Mouse (Mus musculus): ENCODE measurements around the gene Ifi35. TPM values are rescaled to one million over a fixed set of nuclear protein-coding genes. Genes with fewer than 3 reads are reported as not detected.
"Not testable (repeated sequence)": the region's sequence is repeated elsewhere in the genome, so short reads cannot be mapped to it uniquely, and the experiment has no call there.

The Ifi35 gene
- polyA plus RNA-seq, 1 experiment from 2014 or later = 5.0 TPM

- Histone ChIP-seq H3K9ac (ENCODE audit: low read depth, low read length) (peak within 1 kb of the TSS; percentile 92), H3K9me3 (ENCODE audit: control insufficient read depth, low read length) (no peaks in the 10 kb centered on the region), H3K27me3 (ENCODE audit: control insufficient read depth, insufficient read depth, low read length) (no peaks in the 10 kb centered on the region), H3K36me3 (ENCODE audit: control insufficient read depth, insufficient read depth, low read length) (0 out of 2 replicates have a peak, but pooled peaks cover 3% of the 10 kb centered on the region), H3K4me2 (replicated peaks; ENCODE audit: low read depth, low read length) (peak within 1 kb of the TSS; percentile 71), H3K4me3 (ENCODE audit: low read depth, low read length) (peak within 1 kb of the TSS; percentile 88), H3K4me1 (replicated peaks; ENCODE audit: control insufficient read depth, insufficient read depth, low read length) (no peaks in the 10 kb centered on the region), H3K27ac (ENCODE audit: low read depth, low read length) (peak within 1 kb of the TSS; percentile 91)
- ATAC-seq (ENCODE audit: low FRiP score) (peak; percentile 99), DNase-seq (ENCODE audit: low spot score) (peak; percentile 97)
- 1% methylated on average over 42 of the region's 42 CpGs for WGBS
These were observed 6.0 kb upstream of the Ifi35 start, which contains the start of gene Rpl27 for GRCm38 (mm10) chr11:101442127-101442693. Rpl27 (plus strand) TSS chr11:101442298.

- H3K9ac ChIP-seq (ENCODE audit: low read depth, low read length) = peak overlapping the region; percentile 92
- no peaks in the 10 kb centered on the region for H3K27me3 ChIP-seq (ENCODE audit: control insufficient read depth, insufficient read depth, low read length)
- H3K27ac ChIP-seq (ENCODE audit: low read depth, low read length) = peak overlapping the region; percentile 91
- WGBS = 2% methylated on average over 14 of the region's 14 CpGs
- peak overlapping the region; percentile 88 for H3K4me3 ChIP-seq (ENCODE audit: low read depth, low read length)
- no peak; the same call in 1 of the 2 replicates for ATAC-seq (ENCODE audit: low FRiP score)
- H3K9me3 ChIP-seq (ENCODE audit: control insufficient read depth, low read length) = no peaks in the 10 kb centered on the region
- peak overlapping the region; percentile 71 for H3K4me2 ChIP-seq (replicated peaks; ENCODE audit: low read depth, low read length)
- no peak for DNase-seq (ENCODE audit: low spot score)
- H3K4me1 ChIP-seq (replicated peaks; ENCODE audit: control insufficient read depth, insufficient read depth, low read length) = no peaks in the 10 kb centered on the region
- H3K36me3 ChIP-seq (ENCODE audit: control insufficient read depth, insufficient read depth, low read length) = 0 out of 2 replicates have a peak, but pooled peaks cover 3% of the 10 kb centered on the region
These were observed 5.4 kb upstream of the Ifi35 start for GRCm38 (mm10) chr11:101442760-101443159.

GRCm38 (mm10) chr11:101446319-101446718 is 1.9 kb upstream of the Ifi35 start:
- H3K4me1 ChIP-seq (replicated peaks; ENCODE audit: control insufficient read depth, insufficient read depth, low read length) = no peaks in the 10 kb centered on the region
- no peak for ATAC-seq (ENCODE audit: low FRiP score)
- H3K27ac ChIP-seq (ENCODE audit: low read depth, low read length) = no peak overlapping the region
- H3K9ac ChIP-seq (ENCODE audit: low read depth, low read length) = no peak overlapping the region
- no peaks in the 10 kb centered on the region for H3K27me3 ChIP-seq (ENCODE audit: control insufficient read depth, insufficient read depth, low read length)
- no peaks in the 10 kb centered on the region for H3K9me3 ChIP-seq (ENCODE audit: control insufficient read depth, low read length)
- no peak for DNase-seq (ENCODE audit: low spot score)
- 90% methylated on average over 1 of the region's 1 CpGs for WGBS
- no peak overlapping the region for H3K4me2 ChIP-seq (replicated peaks; ENCODE audit: low read depth, low read length)
- H3K36me3 ChIP-seq (ENCODE audit: control insufficient read depth, insufficient read depth, low read length) = 0 out of 2 replicates have a peak, but pooled peaks cover 3% of the 10 kb centered on the region
- no peak overlapping the region for H3K4me3 ChIP-seq (ENCODE audit: low read depth, low read length)

- not testable (repeated sequence) for H3K36me3 ChIP-seq (ENCODE audit: control insufficient read depth, insufficient read depth, low read length); H3K4me3 ChIP-seq (ENCODE audit: low read depth, low read length); H3K4me1 ChIP-seq (replicated peaks; ENCODE audit: control insufficient read depth, insufficient read depth, low read length); H3K9me3 ChIP-seq (ENCODE audit: control insufficient read depth, low read length); H3K27me3 ChIP-seq (ENCODE audit: control insufficient read depth, insufficient read depth, low read length); H3K4me2 ChIP-seq (replicated peaks; ENCODE audit: low read depth, low read length); ATAC-seq (ENCODE audit: low FRiP score); H3K9ac ChIP-seq (ENCODE audit: low read depth, low read length); H3K27ac ChIP-seq (ENCODE audit: low read depth, low read length); DNase-seq (ENCODE audit: low spot score)
- WGBS = 93% methylated on average over 8 of the region's 8 CpGs
These were observed 1.3 kb upstream of the Ifi35 start for GRCm38 (mm10) chr11:101446860-101447259.

- Histone ChIP-seq H3K4me1 (replicated peaks; ENCODE audit: control insufficient read depth, insufficient read depth, low read length) (no peaks in the 10 kb centered on the region), H3K36me3 (ENCODE audit: control insufficient read depth, insufficient read depth, low read length) (0 out of 2 replicates have a peak, but pooled peaks cover 3% of the 10 kb centered on the region), H3K4me2 (replicated peaks; ENCODE audit: low read depth, low read length) (no peak overlapping the region), H3K9me3 (ENCODE audit: control insufficient read depth, low read length) (no peaks in the 10 kb centered on the region), H3K27ac (ENCODE audit: low read depth, low read length) (no peak overlapping the region), H3K27me3 (ENCODE audit: control insufficient read depth, insufficient read depth, low read length) (no peaks in the 10 kb centered on the region), H3K4me3 (ENCODE audit: low read depth, low read length) (no peak overlapping the region), H3K9ac (ENCODE audit: low read depth, low read length) (no peak overlapping the region)
- DNase-seq (ENCODE audit: low spot score) = no peak
- 87% methylated on average over 5 of the region's 5 CpGs for WGBS
- no peak for ATAC-seq (ENCODE audit: low FRiP score)
These were observed 421 bp upstream of the Ifi35 start for GRCm38 (mm10) chr11:101447786-101448185.

- ATAC-seq (ENCODE audit: low FRiP score) = no peak
- Histone ChIP-seq H3K4me1 (replicated peaks; ENCODE audit: control insufficient read depth, insufficient read depth, low read length) (no peaks in the 10 kb centered on the region), H3K27me3 (ENCODE audit: control insufficient read depth, insufficient read depth, low read length) (no peaks in the 10 kb centered on the region), H3K4me3 (ENCODE audit: low read depth, low read length) (no peak overlapping the region), H3K4me2 (replicated peaks; ENCODE audit: low read depth, low read length) (no peak overlapping the region), H3K9ac (ENCODE audit: low read depth, low read length) (no peak overlapping the region), H3K27ac (ENCODE audit: low read depth, low read length) (no peak overlapping the region), H3K9me3 (ENCODE audit: control insufficient read depth, low read length) (no peaks in the 10 kb centered on the region), H3K36me3 (ENCODE audit: control insufficient read depth, insufficient read depth, low read length) (0 out of 2 replicates have a peak, but pooled peaks cover 3% of the 10 kb centered on the region)
- no peak for DNase-seq (ENCODE audit: low spot score)
- WGBS = 85% methylated on average over 4 of the region's 4 CpGs
These were observed 692 bp downstream of the Ifi35 start for GRCm38 (mm10) chr11:101448899-101449298.

- not testable (repeated sequence) for H3K36me3 ChIP-seq (ENCODE audit: control insufficient read depth, insufficient read depth, low read length); H3K27me3 ChIP-seq (ENCODE audit: control insufficient read depth, insufficient read depth, low read length); H3K27ac ChIP-seq (ENCODE audit: low read depth, low read length); H3K9ac ChIP-seq (ENCODE audit: low read depth, low read length); H3K9me3 ChIP-seq (ENCODE audit: control insufficient read depth, low read length); H3K4me1 ChIP-seq (replicated peaks; ENCODE audit: control insufficient read depth, insufficient read depth, low read length); H3K4me3 ChIP-seq (ENCODE audit: low read depth, low read length); DNase-seq (ENCODE audit: low spot score); H3K4me2 ChIP-seq (replicated peaks; ENCODE audit: low read depth, low read length); ATAC-seq (ENCODE audit: low FRiP score)
- 92% methylated on average over 4 of the region's 4 CpGs for WGBS
These were observed 1.4 kb downstream of the Ifi35 start for GRCm38 (mm10) chr11:101449596-101449995.

- DNase-seq (ENCODE audit: low spot score) = no peak
- Histone ChIP-seq H3K4me1 (replicated peaks; ENCODE audit: control insufficient read depth, insufficient read depth, low read length) (no peaks in the 10 kb centered on the region), H3K27ac (ENCODE audit: low read depth, low read length) (no peak overlapping the region), H3K4me3 (ENCODE audit: low read depth, low read length) (no peak overlapping the region), H3K36me3 (ENCODE audit: control insufficient read depth, insufficient read depth, low read length) (no peaks in the 10 kb centered on the region), H3K9ac (ENCODE audit: low read depth, low read length) (no peak overlapping the region), H3K9me3 (ENCODE audit: control insufficient read depth, low read length) (no peaks in the 10 kb centered on the region), H3K4me2 (replicated peaks; ENCODE audit: low read depth, low read length) (no peak overlapping the region), H3K27me3 (ENCODE audit: control insufficient read depth, insufficient read depth, low read length) (no peaks in the 10 kb centered on the region)
- 81% methylated on average over 3 of the region's 3 CpGs for WGBS
- ATAC-seq (ENCODE audit: low FRiP score) = no peak
These were observed 2.2 kb downstream of the Ifi35 start for GRCm38 (mm10) chr11:101450394-101450793.

GRCm38 (mm10) chr11:101451536-101451935 is 3.3 kb downstream of the Ifi35 start:
- no peak overlapping the region for H3K4me3 ChIP-seq (ENCODE audit: low read depth, low read length)
- no peak overlapping the region for H3K9ac ChIP-seq (ENCODE audit: low read depth, low read length)
- no peak overlapping the region for H3K27ac ChIP-seq (ENCODE audit: low read depth, low read length)
- ATAC-seq (ENCODE audit: low FRiP score) (no peak), DNase-seq (ENCODE audit: low spot score) (no peak)
- no peaks in the 10 kb centered on the region for H3K36me3 ChIP-seq (ENCODE audit: control insufficient read depth, insufficient read depth, low read length)
- no peaks in the 10 kb centered on the region for H3K9me3 ChIP-seq (ENCODE audit: control insufficient read depth, low read length)
- 91% methylated on average over 10 of the region's 10 CpGs for WGBS
- no peaks in the 10 kb centered on the region for H3K4me1 ChIP-seq (replicated peaks; ENCODE audit: control insufficient read depth, insufficient read depth, low read length)
- no peak overlapping the region for H3K4me2 ChIP-seq (replicated peaks; ENCODE audit: low read depth, low read length)
- no peaks in the 10 kb centered on the region for H3K27me3 ChIP-seq (ENCODE audit: control insufficient read depth, insufficient read depth, low read length)

Data from hindbrain, embryonic 11.5 days (tissue).